In genomic region chr2:14295334-14295733, GRCm38 (mm10) we compare ENCODE assay signal across 8 mouse cellular contexts.
DNase-seq lines count a peak whose midpoint lies in the region; ATAC-seq and TF ChIP-seq lines count a peak whose summit lies in the region.

No protein-coding gene starts in this region.

- no peak overlapping the region for H3K4me2 ChIP-seq in heart, embryonic 12.5 days
- no peak overlapping the region for H3K4me2 ChIP-seq in midbrain, postnatal 0 days (ENCODE audit: low read depth, low read length, poor library complexity, severe bottlenecking)

- H3K36me3 ChIP-seq in heart, embryonic 12.5 days, result no peaks in the 10 kb centered on the region
- H3K36me3 ChIP-seq in midbrain, postnatal 0 days (ENCODE audit: insufficient read depth, low read length), result no peaks in the 10 kb centered on the region

- H3K27ac ChIP-seq in heart, embryonic 12.5 days (ENCODE audit: poor library complexity, severe bottlenecking), result no peak overlapping the region
- H3K27ac ChIP-seq in midbrain, postnatal 0 days (ENCODE audit: low read depth, low read length), result no peak overlapping the region

- H3K9ac ChIP-seq in heart, embryonic 12.5 days, result no peak overlapping the region
- H3K9ac ChIP-seq in midbrain, postnatal 0 days (replicated peaks; ENCODE audit: low read length, poor library complexity, severe bottlenecking), result no peak overlapping the region

- intact Hi-C loops in left cerebral cortex, postnatal 4 days (cut with DNase I), result loop anchor here (10.0 kb wide), 1 partner anchor 141 kb away; no protein-coding TSS in a partner anchor

- peak; percentile 91 for TF ChIP-seq CTCF in midbrain, postnatal 0 days (IDR thresholded peaks at IDR 0.05)

- H3K9me3 ChIP-seq in heart, embryonic 12.5 days (replicated peaks), result no peaks in the 10 kb centered on the region
- no peaks in the 10 kb centered on the region for H3K9me3 ChIP-seq in midbrain, postnatal 0 days (ENCODE audit: low read length)

- H3K4me3 ChIP-seq in heart, embryonic 12.5 days, result no peak overlapping the region
- H3K4me3 ChIP-seq in midbrain, postnatal 0 days (ENCODE audit: low read depth, low read length), result no peak overlapping the region

- no peaks in the 10 kb centered on the region for H3K27me3 ChIP-seq in heart, embryonic 12.5 days (replicated peaks)
- no peaks in the 10 kb centered on the region for H3K27me3 ChIP-seq in midbrain, postnatal 0 days (ENCODE audit: insufficient read depth, low read length)

- ATAC-seq in heart, embryonic 12.5 days (ENCODE audit: insufficient number of reproducible peaks, low FRiP score), result no peak
- ATAC-seq in midbrain, postnatal 0 days (ENCODE audit: low FRiP score), result no peak

- H3K4me1 ChIP-seq in heart, embryonic 12.5 days (replicated peaks), result no peaks in the 10 kb centered on the region
- H3K4me1 ChIP-seq in midbrain, postnatal 0 days (ENCODE audit: insufficient read depth, low read length), result no peaks in the 10 kb centered on the region

- peak; percentile 96 for DNase-seq in heart, adult 11 months
- DNase-seq in cerebellum, postnatal 36 days, result peak; percentile 91 to 95
- DNase-seq in gastrocnemius, postnatal 10 days, result peak; percentile 94
- peak; percentile 90 for DNase-seq in kidney, adult 18-20 months
- peak; percentile 92 for DNase-seq in left cerebral cortex, postnatal 4 days
- DNase-seq in midbrain, postnatal 0 days (ENCODE audit: low spot score), result peak; percentile 74
- DNase-seq in spleen, postnatal 14 days (ENCODE audit: low spot score in 2 of 2), result peak; percentile 59 to 81

- WGBS in heart, embryonic 12.5 days, result 44% methylated on average over 5 of the region's 5 CpGs
- WGBS in midbrain, postnatal 0 days, result 35% methylated on average over 5 of the region's 5 CpGs
